In genomic region chr5:111330417-111331098, GRCm38 (mm10) we compare ENCODE assay signal across 8 mouse cellular contexts. TPM values are rescaled to one million over a fixed set of nuclear protein-coding genes. Genes with fewer than 3 reads are reported as not detected.
A peak's percentile ranks its signal among the peaks of the same experiment; 100 is the strongest.
DNase-seq lines count a peak whose midpoint lies in the region; ATAC-seq lines count a peak whose summit lies in the region.

TSS of gene Pitpnb (plus strand) at chr5:111330763.

- H3K4me1 ChIP-seq in hindbrain, embryonic 16.5 days (ENCODE audit: control insufficient read depth, insufficient read depth, low read depth, low read length): peaks cover 11% of the 10 kb centered on the region

- under 1% methylated on average over 67 of the region's 78 CpGs for WGBS in hindbrain, embryonic 16.5 days
- under 1% methylated on average over 76 of the region's 78 CpGs for WGBS in macrophage (ENCODE audit: missing documents)

- H3K27ac ChIP-seq in hindbrain, embryonic 16.5 days (ENCODE audit: low read depth, low read length): peak within 1 kb of the TSS; percentile 88
- peak within 1 kb of the TSS; percentile 42; the same call in 1 of the 2 replicates for H3K27ac ChIP-seq in macrophage

- peak; percentile 99 for DNase-seq in T-cell, adult 2 months (ENCODE audit: low spot score)
- DNase-seq in cerebellum, postnatal 36 days: peak; percentile 97 to 99
- peak; percentile 98 for DNase-seq in gastrocnemius, adult 18-20 months (ENCODE audit: low spot score)
- DNase-seq in left cerebral cortex, adult 18-20 months (ENCODE audit: low spot score in 2 of 2): peak; percentile 99
- peak; percentile 99 for DNase-seq in right cerebral cortex, adult 18-20 months
- peak; percentile 91 for DNase-seq in urinary bladder, postnatal 10 days (ENCODE audit: low spot score)

- 0 out of 2 replicates have a peak, but pooled peaks cover 1% of the 10 kb centered on the region for H3K9me3 ChIP-seq in hindbrain, embryonic 16.5 days (ENCODE audit: control insufficient read depth, low read length)

- peaks cover 48% of the 10 kb centered on the region for H3K79me2 ChIP-seq in macrophage (ENCODE audit: inconsistent target)

- H3K27me3 ChIP-seq in hindbrain, embryonic 16.5 days (replicated peaks; ENCODE audit: control insufficient read depth, insufficient read depth, low read length): no peaks in the 10 kb centered on the region

- peak within 1 kb of the TSS; percentile 85 for H3K4me3 ChIP-seq in hindbrain, embryonic 16.5 days (ENCODE audit: low read length)
- peak within 1 kb of the TSS; percentile 94 for H3K4me3 ChIP-seq in macrophage (ENCODE audit: inconsistent target)

- peak within 1 kb of the TSS; percentile 81 for H3K9ac ChIP-seq in hindbrain, embryonic 16.5 days (ENCODE audit: low read depth, low read length)

- peak within 1 kb of the TSS; percentile 75 for H3K4me2 ChIP-seq in hindbrain, embryonic 16.5 days (ENCODE audit: low read length)

- peak; percentile 99 for ATAC-seq in hindbrain, embryonic 16.5 days

- H3K36me3 ChIP-seq in hindbrain, embryonic 16.5 days (ENCODE audit: control insufficient read depth, insufficient read depth, low read length): no peaks in the 10 kb centered on the region
- H3K36me3 ChIP-seq in macrophage (ENCODE audit: inconsistent target): no peaks in the 10 kb centered on the region

RNA-seq across cellular contexts. Expression of gene Pitpnb, which starts in this region (rescaled TPM):
- 10 to 100 TPM; 21.1 to 22.0 TPM for total RNA-seq in gastrocnemius, adult 18-20 months (2021)
- polyA plus RNA-seq in hindbrain, embryonic 16.5 days (2015; fragmentation: Nextera tagmentation; extraction: Ambion mirVana): 93.9 and 96.9 TPM in 2 replicates
- total RNA-seq in left cerebral cortex, adult 18-20 months (2021): 10 to 100 TPM; 84.7 to 86.5 TPM
- total RNA-seq in macrophage (2018; cell fraction: chromatin; rRNA removed): 10 to 100 TPM; 23.5 to 68.5 (median 44.7) TPM
- total RNA-seq in macrophage (2018; cell fraction: cytosol; rRNA removed): 10 to 100 TPM; 36.3 to 49.7 (median 41.6) TPM
- 10 to 100 TPM; 27.9 to 65.1 (median 42.0) TPM for total RNA-seq in macrophage (2018; cell fraction: nucleus; rRNA removed)
- polyA plus RNA-seq in macrophage (2018): 33.9 to 56.3 TPM (median 53.8 TPM) in 3 replicates

Comparison
In these comparisons a context has a peak if more than half of its experiments do, and no peak if none do; other contexts are left out.
1. Peak in every context shown above with its lines: DNase-seq, ATAC-seq, H3K4me3 ChIP-seq and H3K27ac ChIP-seq.